Mouse (Mus musculus): ENCODE data around the gene Rabep1.
"Not testable (repeated sequence)": the region's sequence is repeated elsewhere in the genome, so short reads cannot be mapped to it uniquely, and the experiment has no call there.

Rabep1 gene

DNA sequence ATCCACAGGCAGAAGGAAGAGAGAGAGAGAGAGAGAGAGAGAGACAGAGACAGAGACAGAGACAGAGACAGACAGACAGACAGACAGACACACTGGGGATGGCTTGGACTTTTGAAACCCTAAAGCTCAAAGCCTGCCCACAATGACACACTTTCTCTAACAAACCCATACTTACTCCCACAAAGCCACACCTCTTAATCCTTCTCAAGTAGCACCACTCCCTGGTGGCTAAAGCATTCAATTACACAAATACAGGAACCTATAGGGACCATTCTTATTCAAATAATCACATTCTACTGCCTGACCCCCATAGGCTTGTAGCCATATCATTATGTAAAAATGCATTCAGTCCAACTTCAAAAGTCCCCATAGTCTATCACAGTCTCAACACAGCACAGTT is 11.2 kb upstream of the Rabep1 start:
- no peak for DNase-seq

GRCm38 (mm10) chr11:70833831-70834230 is 10.7 kb upstream of the Rabep1 start:
- no peak for DNase-seq

- DNase-seq: no peak
Measured at GRCm38 (mm10) chr11:70835381-70835831, 9.2 kb upstream of the Rabep1 start.

- DNase-seq: no peak
Measured at GRCm38 (mm10) chr11:70837031-70837430, 7.5 kb upstream of the Rabep1 start.

GRCm38 (mm10) chr11:70838610-70839009 is 6.0 kb upstream of the Rabep1 start:
- no peak for DNase-seq

DNA sequence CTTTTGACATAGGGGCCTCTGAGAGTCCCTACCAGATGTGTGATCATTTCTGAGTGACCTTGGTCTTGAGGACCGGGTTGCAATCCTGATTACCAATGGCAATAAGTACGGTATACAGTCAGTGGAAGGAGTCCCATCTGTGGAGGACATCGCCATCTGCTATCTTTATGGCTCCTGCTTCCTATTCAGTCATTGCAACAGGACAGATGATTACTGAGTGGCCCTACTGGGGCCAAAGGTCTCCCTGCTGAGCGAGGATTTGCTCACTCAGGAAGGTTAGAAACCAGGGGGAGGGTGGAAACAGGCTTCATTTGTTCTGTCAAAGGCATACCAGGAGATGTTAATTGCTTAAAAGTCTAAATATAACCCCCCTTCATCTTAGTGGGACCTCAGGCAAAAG is 1.6 kb upstream of the Rabep1 start:
- DNase-seq: no peak

- peak; percentile 15 to 19 for DNase-seq
Measured at GRCm38 (mm10) chr11:70843701-70844551, 652 bp upstream of the Rabep1 start.

GRCm38 (mm10) chr11:70845457-70845978 is 940 bp downstream of the Rabep1 start:
- no peak for DNase-seq

DNA sequence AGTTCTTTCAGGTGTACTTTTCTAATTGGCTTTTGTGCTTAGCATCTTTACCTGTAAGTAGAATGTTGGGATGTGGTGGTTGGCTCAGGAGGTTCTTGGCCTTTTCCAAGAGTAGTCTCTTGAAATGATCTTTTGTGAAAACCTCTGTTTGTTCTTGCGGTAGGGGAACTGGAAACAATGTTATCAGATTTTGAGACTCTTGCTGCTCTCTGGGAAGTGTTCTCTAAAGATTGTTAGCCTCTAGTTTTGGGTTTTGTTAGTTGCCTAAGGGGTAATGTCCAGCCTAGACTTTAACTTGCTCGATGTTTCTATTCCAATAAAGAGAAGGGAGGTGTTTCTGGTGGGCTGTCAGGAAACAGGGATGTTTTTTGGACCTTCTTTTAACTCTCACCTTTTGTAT is 1.5 kb downstream of the Rabep1 start:
- DNase-seq: no peak

DNA sequence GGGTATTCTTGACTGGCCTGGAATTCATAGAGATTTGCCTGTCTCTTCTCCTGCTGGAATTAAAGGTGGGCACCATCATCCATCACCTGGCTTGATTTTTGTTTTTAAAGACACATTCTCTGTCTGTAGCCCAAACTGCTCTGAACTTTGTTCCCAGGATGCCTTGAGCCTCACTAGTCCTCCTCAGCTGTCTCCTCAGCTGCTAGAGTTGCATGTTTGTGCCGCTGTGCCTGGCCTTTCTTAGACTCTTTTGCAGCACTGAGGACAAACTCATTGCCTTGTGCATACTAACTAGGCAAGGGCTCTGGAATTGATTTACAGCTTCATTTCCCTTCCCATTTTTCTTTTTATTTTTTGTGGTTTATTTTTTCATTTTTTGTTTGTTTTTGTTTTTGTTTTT is 15.8 kb downstream of the Rabep1 start:
- DNase-seq: no peak

DNA sequence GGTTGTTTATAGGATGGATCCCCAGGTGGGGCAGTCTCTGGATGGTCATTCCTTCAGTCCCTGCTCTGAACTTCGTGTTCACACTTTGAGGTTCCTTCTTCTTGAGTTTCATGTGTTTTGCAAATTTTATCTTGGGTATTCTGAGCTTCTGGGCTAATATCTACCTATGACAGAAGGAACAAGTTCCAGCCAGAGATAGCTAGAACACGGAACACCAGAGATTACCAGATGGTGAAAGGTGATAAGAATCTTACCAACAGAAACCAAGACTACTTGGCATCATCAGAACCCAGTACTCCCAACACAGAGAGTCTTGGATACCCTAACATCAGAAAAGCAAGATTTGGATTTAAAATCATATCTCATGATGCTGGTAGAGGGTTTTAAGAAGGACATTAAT is 18.6 kb downstream of the Rabep1 start:
- DNase-seq: not testable (repeated sequence)

- DNase-seq: no peak
Measured at GRCm38 (mm10) chr11:70865223-70865622, 20.6 kb downstream of the Rabep1 start.

- no peak for DNase-seq
Measured at GRCm38 (mm10) chr11:70869263-70869662, 24.7 kb downstream of the Rabep1 start.

DNA sequence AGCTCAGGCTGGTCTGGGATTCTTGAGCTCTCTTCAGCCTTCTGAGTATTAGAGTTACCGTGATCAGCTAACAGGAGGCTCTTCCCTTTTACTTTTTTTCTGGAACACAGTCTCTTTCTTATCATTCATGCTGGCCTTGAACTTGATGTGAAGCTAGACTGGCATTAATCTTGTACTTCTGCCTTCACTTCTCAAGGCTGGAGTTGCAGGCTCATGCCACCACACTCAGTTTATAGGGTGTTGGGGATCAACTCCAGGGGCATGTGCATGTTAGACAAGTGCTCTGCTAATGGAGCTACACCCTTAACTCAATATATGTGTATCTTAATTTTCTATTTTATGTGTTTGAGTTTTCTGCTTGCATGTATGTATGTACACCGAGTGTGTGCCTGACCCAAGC is 25.2 kb downstream of the Rabep1 start:
- DNase-seq: no peak

DNA sequence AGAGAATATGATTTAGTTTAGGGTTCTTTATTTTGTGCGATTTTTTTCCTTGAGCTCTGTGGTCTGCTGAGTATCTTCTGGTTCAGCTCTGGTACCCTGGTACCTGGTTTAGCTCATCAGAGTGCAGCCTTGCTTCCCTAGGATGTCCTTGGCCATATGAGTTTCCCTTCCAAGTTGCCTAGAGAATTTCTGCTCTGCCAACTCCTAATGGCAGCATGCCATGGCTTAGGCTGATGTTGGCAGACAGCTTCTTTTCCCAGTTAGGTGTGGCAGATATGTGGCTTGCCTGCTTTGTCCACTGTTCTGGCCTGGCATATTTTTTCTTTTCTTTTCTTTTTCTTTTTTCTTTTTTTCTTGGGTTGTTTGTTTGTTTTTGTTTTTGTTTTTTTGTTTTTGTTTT is 25.8 kb downstream of the Rabep1 start:
- peak; percentile 73 to 81 for DNase-seq

GRCm38 (mm10) chr11:70871110-70871509 is 26.5 kb downstream of the Rabep1 start:
- DNase-seq: no peak

DNA sequence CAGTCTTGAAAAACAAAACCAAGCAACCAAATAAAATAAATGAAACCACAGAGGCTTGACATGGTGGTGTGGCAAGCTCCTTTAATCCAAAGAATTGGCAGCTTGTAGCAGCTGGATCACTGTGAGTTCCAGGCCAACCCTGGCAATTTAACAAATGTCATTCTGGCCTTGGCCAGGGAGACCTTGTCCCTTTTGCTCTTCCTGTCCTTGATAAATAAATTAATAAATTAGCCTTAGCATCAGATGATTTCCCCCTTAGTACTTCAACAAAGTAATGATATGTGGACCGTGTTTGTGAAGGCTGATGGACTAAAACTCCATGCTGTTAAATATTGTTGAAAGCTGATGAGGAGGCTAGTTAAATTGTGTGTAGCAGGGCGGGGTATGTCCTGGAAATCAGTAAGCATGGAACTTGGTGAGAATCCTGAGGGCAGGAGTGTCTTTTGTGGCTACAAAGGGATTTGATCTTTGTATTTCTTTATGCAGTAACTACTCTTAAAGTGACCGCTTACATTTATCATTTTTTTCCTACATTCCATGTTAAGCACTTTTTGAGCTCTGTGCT is 27.3 kb downstream of the Rabep1 start:
- DNase-seq: no peak

DNA sequence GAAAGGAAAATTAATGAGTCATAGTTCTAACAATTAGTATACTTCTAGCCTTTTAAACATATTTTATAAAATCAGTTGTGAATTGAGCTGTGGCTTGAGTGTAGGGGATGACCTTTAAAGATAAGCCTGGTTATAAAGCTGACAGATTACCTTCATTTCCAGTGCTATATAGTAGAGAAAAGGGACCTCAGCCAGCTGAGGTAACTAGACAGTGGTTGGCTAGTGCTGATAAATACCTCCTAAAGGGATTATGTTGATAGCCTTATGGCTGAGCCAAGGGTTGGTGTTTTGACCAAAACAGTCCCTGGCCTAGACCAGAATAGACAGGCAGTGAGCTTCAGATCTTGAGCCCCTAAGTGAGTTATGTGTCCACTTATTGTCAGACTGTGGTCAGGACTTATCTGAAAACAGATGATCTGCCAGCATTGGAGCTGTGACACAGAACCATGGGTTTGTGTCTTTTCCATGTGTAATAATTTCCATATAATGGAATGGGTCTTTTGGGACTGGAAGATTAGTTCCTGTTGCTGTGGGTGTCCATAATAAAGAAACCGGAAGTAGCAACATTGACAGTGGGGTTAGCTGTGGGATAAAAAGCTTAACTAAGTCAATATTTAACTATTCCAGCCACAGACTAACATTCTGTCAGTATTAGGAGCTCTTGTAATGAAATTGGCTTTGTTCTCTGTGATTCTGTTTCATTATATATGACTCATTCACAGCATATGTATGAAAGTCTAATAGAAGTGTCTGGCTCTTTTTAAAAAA is 29.5 kb downstream of the Rabep1 start:
- DNase-seq: no peak

DNA sequence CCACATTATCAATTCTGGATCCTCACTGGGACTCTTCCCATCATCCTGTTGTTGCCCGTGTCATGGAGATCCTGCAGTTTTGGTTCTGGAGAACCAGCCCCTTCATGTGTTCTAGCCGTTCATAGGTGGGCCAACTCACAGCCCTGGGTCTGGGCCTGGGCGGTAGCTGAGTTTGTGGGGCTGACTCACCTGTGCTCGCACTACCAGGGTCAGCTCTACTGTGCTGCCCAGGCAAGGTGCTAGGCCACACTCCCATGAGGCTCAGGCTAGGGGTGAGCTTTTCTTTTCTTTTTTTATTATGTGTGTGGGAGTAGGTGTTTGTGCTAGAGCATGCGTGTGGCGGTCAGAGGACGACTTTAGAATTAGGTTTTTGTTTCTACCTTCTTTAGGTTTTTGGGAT is 33.1 kb downstream of the Rabep1 start:
- no peak for DNase-seq

- no peak for DNase-seq
Measured at GRCm38 (mm10) chr11:70882905-70883430, 38.4 kb downstream of the Rabep1 start.

DNA sequence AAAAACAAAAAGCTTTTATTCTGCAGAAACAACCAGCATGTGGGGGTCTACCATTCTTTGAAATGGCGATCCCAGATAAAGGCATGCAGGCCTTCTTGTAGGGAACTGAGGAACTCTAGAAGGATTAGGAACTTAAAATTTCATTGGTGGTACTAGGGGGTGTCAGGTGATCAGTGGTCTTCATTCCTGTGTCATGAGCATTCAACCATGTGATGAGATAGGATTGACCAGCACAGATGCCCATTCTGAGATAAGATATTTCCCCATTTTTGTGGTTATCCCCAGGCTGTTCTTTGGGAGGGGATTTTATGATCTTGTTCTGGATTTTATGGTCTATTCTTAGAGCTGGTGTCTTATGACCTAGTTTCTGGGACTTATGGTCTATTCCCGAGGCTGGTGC is 46.1 kb downstream of the Rabep1 start:
- no peak for DNase-seq

DNA sequence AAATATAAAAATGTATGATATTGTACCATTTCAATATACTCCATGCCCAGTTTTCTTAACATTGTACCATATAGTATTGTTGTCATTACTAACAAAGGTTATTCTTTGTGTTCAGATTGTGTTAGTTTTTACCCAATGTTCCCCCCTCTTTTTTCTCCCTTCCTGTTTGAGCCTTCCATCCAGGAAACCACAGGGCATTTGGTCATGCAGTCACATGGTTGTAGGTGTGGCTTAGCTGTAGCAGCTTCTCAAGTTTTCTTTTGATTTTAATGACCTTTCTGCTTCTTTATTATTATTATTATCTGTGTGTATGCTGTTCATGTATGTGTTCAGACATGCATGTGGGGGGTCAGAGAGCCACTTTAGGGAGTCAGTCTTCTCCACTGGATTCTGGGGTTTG is 47.0 kb downstream of the Rabep1 start:
- DNase-seq: no peak

DNA sequence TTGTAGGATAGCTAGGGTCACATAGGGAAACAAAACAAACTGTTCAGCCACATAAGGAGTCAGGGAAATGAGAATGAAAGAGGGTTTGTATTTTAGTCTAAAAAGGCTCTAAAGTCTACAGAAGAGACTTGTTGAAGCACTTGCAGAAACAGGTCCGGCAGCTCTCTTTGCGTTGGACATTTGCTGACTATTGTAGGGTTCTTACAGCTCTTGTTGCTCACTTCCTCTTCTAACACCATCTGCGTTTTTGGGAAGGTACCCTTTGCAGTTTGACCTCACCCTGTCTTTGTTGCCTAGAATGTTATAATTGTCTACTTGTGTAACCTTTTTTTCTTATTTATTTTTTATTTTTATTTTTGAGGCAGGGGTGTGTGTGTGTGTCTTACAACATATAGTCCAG is 53.1 kb downstream of the Rabep1 start:
- no peak for DNase-seq

Measured in cerebellum, postnatal 25 days (tissue).